Mouse (Mus musculus): ENCODE measurements around the gene Fam136a. TPM values are rescaled to one million over a fixed set of nuclear protein-coding genes. Genes with fewer than 3 reads are reported as not detected.

Fam136a gene
- polyA plus RNA-seq, 1 experiment from 2014 or later: 133 TPM

DNA sequence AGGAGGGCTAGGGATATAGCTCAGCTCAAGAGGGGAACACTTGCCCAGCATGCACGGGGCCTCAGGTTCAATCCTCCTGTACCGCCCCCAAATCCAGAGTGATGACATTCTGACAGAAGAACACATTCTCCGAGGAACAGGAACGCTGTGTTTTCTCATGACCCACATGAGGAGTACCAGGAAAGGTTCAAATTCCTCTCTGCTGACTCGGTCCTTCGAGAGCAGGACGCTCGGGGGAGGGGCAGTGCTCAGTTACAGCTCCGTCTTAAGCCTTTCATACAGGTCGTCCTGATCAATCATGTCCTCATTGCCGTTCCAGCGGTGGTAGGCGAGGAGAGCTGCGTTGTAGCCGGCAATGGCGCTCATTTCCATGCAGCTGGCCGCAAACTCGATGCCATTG, 23.0 kb downstream of the Fam136a start:
- H3K4me1 ChIP-seq: no peaks in the 10 kb centered on the region
- WGBS: 83% methylated on average over 18 of the region's 18 CpGs
- H3K27me3 ChIP-seq: no peaks in the 10 kb centered on the region

DNA sequence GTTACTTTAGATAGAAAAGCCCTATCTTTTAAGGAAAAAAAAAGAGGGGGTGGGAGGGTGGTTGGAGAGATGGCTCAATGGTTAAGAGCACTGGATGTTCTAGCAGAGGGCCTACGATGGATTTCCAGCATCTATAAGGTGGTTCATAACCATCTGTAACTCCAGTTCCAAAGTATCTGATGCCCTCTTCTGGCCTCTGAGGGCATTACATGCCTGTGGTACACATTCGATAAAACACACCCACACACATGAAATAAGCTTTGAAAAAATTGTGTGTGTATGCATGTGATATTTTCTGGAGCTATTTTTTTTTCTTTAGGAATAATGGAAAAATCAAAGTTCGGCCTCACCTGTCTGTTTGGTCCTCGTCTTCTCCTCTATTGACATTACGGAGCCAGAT, 25.9 kb downstream of the Fam136a start:
- Histone ChIP-seq H3K4me3 (no peak overlapping the region), H3K4me2 (replicated peaks) (no peak overlapping the region), H3K36me3 (peaks cover 69% of the 10 kb centered on the region), H3K9me3 (0 out of 2 replicates have a peak, but pooled peaks cover 3% of the 10 kb centered on the region), H3K27me3 (no peaks in the 10 kb centered on the region), H3K27ac (no peak overlapping the region), H3K9ac (no peak overlapping the region), H3K4me1 (peaks cover 16% of the 10 kb centered on the region)
- no peak for ATAC-seq (ENCODE audit: low FRiP score, low read depth)
- WGBS: 94% methylated on average over 5 of the region's 5 CpGs

More for the DNA sequence above, 23.0 kb downstream of the Fam136a start:
- H3K36me3 ChIP-seq: peaks cover 74% of the 10 kb centered on the region
- no peak for ATAC-seq (ENCODE audit: low FRiP score, low read depth)
- H3K9me3 ChIP-seq: 0 out of 2 replicates have a peak, but pooled peaks cover 3% of the 10 kb centered on the region
- no peak overlapping the region for H3K27ac ChIP-seq
- H3K4me3 ChIP-seq: no peak overlapping the region
- H3K9ac ChIP-seq: no peak overlapping the region
- no peak overlapping the region for H3K4me2 ChIP-seq (replicated peaks)

DNA sequence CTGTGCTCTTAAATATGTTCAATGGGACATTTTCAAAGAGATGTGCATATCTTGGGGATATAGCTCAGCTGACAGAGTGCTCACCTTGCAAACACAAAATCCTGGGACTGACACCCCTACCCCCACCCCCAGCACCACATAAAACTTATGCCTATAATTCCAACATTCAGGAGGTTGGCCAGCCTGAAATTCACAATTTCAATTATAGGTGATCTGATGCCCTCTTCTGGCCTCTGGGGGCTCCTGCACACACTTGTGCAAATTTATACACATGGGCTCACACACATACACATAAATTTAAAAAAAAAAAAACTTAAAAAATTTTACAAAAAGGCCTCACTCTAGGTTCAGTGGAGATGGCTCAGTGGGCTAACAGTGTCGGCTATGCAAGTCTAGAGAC, 27.7 kb downstream of the Fam136a start:
- peaks cover 20% of the 10 kb centered on the region for H3K4me1 ChIP-seq
- H3K27me3 ChIP-seq: no peaks in the 10 kb centered on the region
- H3K4me2 ChIP-seq (replicated peaks): no peak overlapping the region
- ATAC-seq (ENCODE audit: low FRiP score, low read depth): no peak
- no peak overlapping the region for H3K4me3 ChIP-seq
- no peak overlapping the region for H3K9ac ChIP-seq
- no peak overlapping the region for H3K27ac ChIP-seq
- H3K9me3 ChIP-seq: 0 out of 2 replicates have a peak, but pooled peaks cover 3% of the 10 kb centered on the region
- H3K36me3 ChIP-seq: peaks cover 56% of the 10 kb centered on the region
- 84% methylated on average over 1 of the region's 1 CpGs for WGBS

DNA sequence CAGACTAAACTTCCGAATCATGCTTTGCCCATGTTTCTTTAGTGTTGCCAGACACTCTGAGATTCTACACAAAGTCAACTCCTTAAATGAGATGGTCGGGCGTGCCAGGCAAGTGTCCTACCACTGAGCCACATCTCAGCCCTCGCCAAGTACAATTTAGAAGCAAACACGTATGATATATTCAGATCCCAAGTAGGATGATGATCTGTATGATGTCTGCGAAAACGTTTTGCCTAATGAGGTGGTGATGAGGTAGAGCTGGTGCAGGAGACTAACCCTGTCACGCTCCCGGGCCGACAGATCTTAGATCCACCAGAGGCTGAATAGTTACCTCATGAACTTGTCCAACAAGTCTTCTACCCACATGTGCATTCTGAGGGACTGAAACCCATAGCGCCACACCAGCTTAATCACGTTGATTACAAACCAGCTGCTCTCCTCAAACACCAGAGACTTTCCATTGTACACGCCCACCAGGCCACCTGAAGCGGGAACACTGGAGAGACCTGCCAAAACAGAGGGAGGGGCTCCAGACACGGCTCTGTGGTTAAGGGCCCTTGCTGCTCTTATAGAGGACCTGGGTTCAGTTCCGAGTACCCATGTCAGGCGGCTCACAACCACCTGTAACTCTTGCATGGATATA, 28.8 kb downstream of the Fam136a start:
- 86% methylated on average over 17 of the region's 17 CpGs for WGBS
- Histone ChIP-seq H3K9me3 (0 out of 2 replicates have a peak, but pooled peaks cover 3% of the 10 kb centered on the region), H3K4me1 (peaks cover 20% of the 10 kb centered on the region), H3K27ac (no peak overlapping the region), H3K4me3 (no peak overlapping the region), H3K36me3 (peaks cover 46% of the 10 kb centered on the region), H3K9ac (no peak overlapping the region), H3K27me3 (peaks cover 5% of the 10 kb centered on the region; the same call in 1 of the 2 replicates), H3K4me2 (replicated peaks) (no peak overlapping the region)
- no peak for ATAC-seq (ENCODE audit: low FRiP score, low read depth)

DNA sequence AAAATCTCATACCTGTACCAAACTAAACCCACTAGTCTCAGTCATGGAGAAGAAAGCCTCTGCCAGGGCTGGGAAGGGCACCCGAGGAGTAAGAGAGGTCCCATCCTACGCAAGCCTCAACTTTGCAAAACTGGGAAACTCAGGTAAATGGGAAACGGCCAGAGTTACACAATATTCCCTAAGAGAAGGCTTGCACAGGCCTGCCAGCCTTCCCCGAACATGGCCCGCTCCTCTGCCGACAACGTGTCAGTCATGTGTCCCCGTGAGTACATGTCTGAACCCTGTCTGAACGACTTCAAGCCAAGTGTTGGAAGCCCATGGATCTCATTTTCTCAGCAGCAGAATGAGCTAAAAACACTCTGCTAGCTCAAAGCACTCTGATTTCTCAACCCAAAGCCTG, 29.6 kb downstream of the Fam136a start:
- 84% methylated on average over 9 of the region's 9 CpGs for WGBS
- H3K4me3 ChIP-seq: 0 out of 2 replicates have a peak overlapping the region, but pooled peaks have one; percentile 91
- H3K27me3 ChIP-seq: peaks cover 5% of the 10 kb centered on the region; the same call in 1 of the 2 replicates

DNA sequence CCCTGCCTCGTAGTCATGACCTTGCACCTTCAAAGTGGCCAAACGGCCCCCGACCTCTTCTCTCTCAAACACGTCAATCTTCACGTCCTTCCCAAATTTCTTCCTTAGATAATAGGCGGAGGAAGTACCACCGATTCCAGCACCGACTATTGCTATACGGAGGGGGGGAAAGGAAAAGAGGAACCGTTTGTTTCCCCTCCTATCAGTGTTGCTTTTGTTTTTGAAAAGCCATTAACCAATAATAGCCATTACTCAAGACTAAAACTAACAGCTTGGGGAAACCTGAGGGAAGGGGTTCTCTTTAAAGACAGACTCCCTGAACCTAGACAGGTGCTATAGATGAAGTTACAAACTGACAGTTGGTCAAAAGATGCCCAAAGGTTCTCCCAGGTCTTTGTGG, 30.5 kb downstream of the Fam136a start:
- Histone ChIP-seq H3K36me3 (peaks cover 28% of the 10 kb centered on the region), H3K9me3 (0 out of 2 replicates have a peak, but pooled peaks cover 3% of the 10 kb centered on the region), H3K4me2 (replicated peaks) (peak overlapping the region; percentile 90), H3K27me3 (peaks cover 5% of the 10 kb centered on the region; the same call in 1 of the 2 replicates), H3K4me1 (peaks cover 20% of the 10 kb centered on the region), H3K27ac (no peak overlapping the region), H3K4me3 (peak overlapping the region; percentile 91), H3K9ac (peak overlapping the region; percentile 84)
- WGBS: 38% methylated on average over 10 of the region's 10 CpGs
- ATAC-seq (ENCODE audit: low FRiP score, low read depth): no peak

More for the DNA sequence above, 29.6 kb downstream of the Fam136a start:
- Histone ChIP-seq H3K4me1 (peaks cover 20% of the 10 kb centered on the region), H3K4me2 (replicated peaks) (peak overlapping the region; percentile 90), H3K27ac (no peak overlapping the region), H3K36me3 (peaks cover 37% of the 10 kb centered on the region), H3K9ac (peak overlapping the region; percentile 84; the same call in 1 of the 2 replicates), H3K9me3 (0 out of 2 replicates have a peak, but pooled peaks cover 3% of the 10 kb centered on the region)
- ATAC-seq (ENCODE audit: low FRiP score, low read depth): no peak

DNA sequence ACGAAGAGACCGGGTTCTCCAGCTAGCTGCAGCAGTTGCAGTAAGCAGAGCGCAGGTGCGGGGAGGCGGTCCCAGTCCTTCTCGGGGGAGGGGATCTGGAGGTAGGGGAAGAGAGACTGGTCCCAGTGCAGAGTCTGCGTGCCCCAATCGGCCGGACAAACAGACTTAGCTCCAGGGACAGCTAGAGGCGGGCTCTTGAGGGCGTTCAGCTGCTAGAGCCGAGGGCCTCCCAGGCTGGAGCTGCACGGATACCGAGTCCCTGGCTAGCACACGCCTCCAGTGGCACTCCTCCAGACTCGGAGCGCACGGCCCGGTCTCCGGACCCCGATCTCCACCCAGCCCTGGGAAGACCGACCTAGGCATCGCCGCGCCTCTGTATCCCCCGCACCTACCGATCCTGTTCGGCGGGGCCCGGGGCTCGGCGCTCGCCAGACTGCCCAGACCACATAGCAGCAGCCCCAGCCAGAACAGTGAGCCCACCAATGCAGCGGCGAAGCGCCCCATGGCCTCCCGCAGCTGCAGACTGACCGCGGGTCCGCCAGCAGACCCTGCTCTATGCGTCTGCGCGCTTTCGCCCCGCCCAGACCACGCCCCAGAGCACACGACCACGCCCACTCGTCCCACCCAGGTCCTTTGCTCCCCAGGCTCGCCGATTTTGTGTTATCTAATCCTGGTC, 31.3 kb downstream of the Fam136a start, which contains the start of gene Pcyox1:
Pcyox1 (minus strand) TSS at position 574 of the 676 bp plus-strand sequence.
- peaks cover 20% of the 10 kb centered on the region for H3K4me1 ChIP-seq
- H3K9me3 ChIP-seq: 0 out of 2 replicates have a peak, but pooled peaks cover under 1% of the 10 kb centered on the region
- peak within 1 kb of the TSS; percentile 84 for H3K9ac ChIP-seq
- peaks cover 5% of the 10 kb centered on the region; the same call in 1 of the 2 replicates for H3K27me3 ChIP-seq
- H3K36me3 ChIP-seq: peaks cover 20% of the 10 kb centered on the region
- under 1% methylated on average over 51 of the region's 51 CpGs for WGBS
- peak within 1 kb of the TSS; percentile 91 for H3K4me3 ChIP-seq
- peak; percentile 94 for ATAC-seq (ENCODE audit: low FRiP score, low read depth)
- peak within 1 kb of the TSS; percentile 87 for H3K27ac ChIP-seq
- H3K4me2 ChIP-seq (replicated peaks): peak within 1 kb of the TSS; percentile 90

DNA sequence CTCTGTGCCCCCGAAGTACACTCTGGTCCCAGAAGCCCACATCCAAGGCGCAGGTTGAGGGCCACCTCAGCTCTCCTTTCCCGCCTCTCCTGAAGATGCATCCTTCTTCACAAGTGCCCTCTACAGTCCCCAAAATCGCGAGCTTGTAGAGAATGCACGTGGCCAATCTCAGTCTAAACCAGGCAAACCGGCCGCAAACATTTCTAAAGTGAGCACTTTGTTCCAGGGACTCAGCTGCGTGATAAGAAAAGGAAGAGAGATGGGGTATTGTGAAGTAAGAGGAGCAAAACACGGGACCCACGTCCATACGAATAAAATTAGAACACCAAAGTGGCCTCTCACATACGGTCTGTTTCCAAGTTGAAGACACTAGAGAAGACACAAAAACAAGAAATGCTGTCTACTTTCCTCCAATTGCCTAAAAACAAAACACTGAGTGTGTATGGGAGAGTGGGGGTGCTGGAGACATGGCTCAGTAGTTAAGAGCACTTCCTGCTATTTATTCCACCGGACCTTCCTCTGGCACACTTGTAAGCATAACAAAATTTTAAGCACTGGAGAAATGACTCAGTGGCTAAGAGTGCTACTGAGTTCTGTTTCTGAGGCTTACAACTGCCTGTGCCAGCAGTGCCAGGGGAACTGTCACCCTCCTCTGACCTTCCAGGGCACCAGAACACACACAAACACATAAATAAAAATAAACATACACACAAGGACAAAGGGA, 32.0 kb downstream of the Fam136a start:
- peak overlapping the region; percentile 87; the same call in 1 of the 2 replicates for H3K27ac ChIP-seq
- H3K27me3 ChIP-seq: peaks cover 5% of the 10 kb centered on the region; the same call in 1 of the 2 replicates
- H3K9me3 ChIP-seq: no peaks in the 10 kb centered on the region
- 7% methylated on average over 14 of the region's 14 CpGs for WGBS
- peak overlapping the region; percentile 84 for H3K9ac ChIP-seq
- peaks cover 13% of the 10 kb centered on the region for H3K36me3 ChIP-seq
- H3K4me1 ChIP-seq: peaks cover 20% of the 10 kb centered on the region
- H3K4me2 ChIP-seq (replicated peaks): peak overlapping the region; percentile 90
- peak; percentile 16; the same call in 1 of the 2 replicates for ATAC-seq (ENCODE audit: low FRiP score, low read depth)
- H3K4me3 ChIP-seq: peak overlapping the region; percentile 91

DNA sequence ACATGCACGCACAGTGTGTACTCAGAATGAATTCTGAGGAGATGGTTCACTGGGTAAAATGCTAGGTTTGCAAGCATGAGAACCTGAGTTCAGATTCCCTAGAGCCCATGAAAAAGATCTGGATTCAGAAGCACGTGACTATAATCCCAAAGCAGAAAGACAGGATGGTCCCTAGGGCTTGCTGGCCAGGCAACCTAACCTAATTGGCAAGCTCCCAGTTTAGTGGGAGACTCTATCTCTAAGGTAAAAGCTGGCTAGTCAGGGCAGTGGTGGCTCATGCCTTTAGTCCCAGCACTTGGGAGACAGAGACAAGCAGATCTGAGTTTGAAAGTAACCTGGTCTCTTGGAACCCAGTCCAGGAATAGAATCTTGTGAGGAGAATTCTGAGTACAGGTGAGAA, 33.5 kb downstream of the Fam136a start:
- no peak overlapping the region for H3K4me2 ChIP-seq (replicated peaks)
- H3K36me3 ChIP-seq: peaks cover 4% of the 10 kb centered on the region; the same call in 1 of the 2 replicates
- H3K9me3 ChIP-seq: no peaks in the 10 kb centered on the region
- no peak for ATAC-seq (ENCODE audit: low FRiP score, low read depth)
- no peak overlapping the region for H3K9ac ChIP-seq
- peaks cover 20% of the 10 kb centered on the region for H3K4me1 ChIP-seq
- H3K4me3 ChIP-seq: no peak overlapping the region
- H3K27me3 ChIP-seq: peaks cover 5% of the 10 kb centered on the region; the same call in 1 of the 2 replicates
- 85% methylated on average over 2 of the region's 2 CpGs for WGBS
- no peak overlapping the region for H3K27ac ChIP-seq

DNA sequence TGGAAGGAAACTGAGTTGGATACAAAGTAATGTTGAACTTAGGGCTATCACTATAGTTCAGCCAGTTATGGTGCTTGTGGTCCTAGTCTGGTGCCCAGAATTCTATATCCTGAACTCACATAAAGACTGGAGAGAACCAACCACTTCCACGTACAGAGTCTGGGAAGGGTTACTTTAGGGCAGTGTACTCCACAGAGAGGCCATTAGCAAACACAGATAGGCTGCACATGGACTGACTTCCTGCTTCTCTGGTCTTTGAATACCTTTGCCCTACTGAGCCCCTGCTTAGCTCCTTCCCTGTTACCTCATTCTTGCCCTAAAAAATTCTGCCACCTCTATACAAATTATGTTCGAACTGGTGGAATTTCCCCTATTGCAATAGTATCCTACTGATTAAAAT, 34.5 kb downstream of the Fam136a start:
- WGBS: 73% methylated on average over 2 of the region's 2 CpGs
- Histone ChIP-seq H3K9ac (no peak overlapping the region), H3K36me3 (no peaks in the 10 kb centered on the region), H3K9me3 (no peaks in the 10 kb centered on the region), H3K4me1 (peaks cover 17% of the 10 kb centered on the region), H3K4me2 (replicated peaks) (no peak overlapping the region), H3K4me3 (no peak overlapping the region), H3K27ac (no peak overlapping the region), H3K27me3 (peaks cover 5% of the 10 kb centered on the region; the same call in 1 of the 2 replicates)
- no peak for ATAC-seq (ENCODE audit: low FRiP score, low read depth)

DNA sequence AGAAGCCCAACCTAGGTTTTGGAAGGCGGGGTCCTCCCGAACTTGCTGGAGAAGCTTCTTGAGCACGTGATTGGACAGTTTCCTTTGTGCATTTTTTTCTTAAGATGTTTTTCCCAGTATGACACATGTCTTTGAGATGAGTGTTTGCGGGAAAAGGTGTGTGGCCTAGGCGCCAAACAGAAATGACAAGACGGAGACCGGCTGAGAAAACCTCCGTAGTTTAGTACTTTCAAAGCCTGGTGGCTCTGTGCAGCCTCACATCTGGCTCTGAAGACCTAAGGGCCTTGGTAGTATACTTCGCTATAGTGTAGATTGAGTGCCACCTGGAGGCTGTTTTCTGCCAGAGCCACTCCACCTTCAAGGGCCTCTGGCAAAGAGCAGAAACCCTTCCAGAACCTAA, 35.5 kb downstream of the Fam136a start:
- H3K9me3 ChIP-seq: no peaks in the 10 kb centered on the region
- H3K9ac ChIP-seq: peak overlapping the region; percentile 57; the same call in 1 of the 2 replicates
- peaks cover 7% of the 10 kb centered on the region for H3K4me1 ChIP-seq
- peaks cover 5% of the 10 kb centered on the region; the same call in 1 of the 2 replicates for H3K27me3 ChIP-seq
- 5% methylated on average over 9 of the region's 9 CpGs for WGBS
- ATAC-seq (ENCODE audit: low FRiP score, low read depth): no peak
- no peak overlapping the region; the same call in 1 of the 2 replicates for H3K27ac ChIP-seq
- H3K4me2 ChIP-seq (replicated peaks): peak overlapping the region; percentile 58
- H3K36me3 ChIP-seq: no peaks in the 10 kb centered on the region
- H3K4me3 ChIP-seq: peak overlapping the region; percentile 34
